Mouse (Mus musculus): ENCODE data around the gene Zkscan14. TPM values are rescaled to one million over a fixed set of nuclear protein-coding genes. Genes with fewer than 3 reads are reported as not detected.
A peak's percentile ranks its signal among the peaks of the same experiment; 100 is the strongest.

Zkscan14 gene
- total and polyA plus RNA-seq, 2 experiments from 2014 or later = 6.3 to 9.8 TPM

DNA sequence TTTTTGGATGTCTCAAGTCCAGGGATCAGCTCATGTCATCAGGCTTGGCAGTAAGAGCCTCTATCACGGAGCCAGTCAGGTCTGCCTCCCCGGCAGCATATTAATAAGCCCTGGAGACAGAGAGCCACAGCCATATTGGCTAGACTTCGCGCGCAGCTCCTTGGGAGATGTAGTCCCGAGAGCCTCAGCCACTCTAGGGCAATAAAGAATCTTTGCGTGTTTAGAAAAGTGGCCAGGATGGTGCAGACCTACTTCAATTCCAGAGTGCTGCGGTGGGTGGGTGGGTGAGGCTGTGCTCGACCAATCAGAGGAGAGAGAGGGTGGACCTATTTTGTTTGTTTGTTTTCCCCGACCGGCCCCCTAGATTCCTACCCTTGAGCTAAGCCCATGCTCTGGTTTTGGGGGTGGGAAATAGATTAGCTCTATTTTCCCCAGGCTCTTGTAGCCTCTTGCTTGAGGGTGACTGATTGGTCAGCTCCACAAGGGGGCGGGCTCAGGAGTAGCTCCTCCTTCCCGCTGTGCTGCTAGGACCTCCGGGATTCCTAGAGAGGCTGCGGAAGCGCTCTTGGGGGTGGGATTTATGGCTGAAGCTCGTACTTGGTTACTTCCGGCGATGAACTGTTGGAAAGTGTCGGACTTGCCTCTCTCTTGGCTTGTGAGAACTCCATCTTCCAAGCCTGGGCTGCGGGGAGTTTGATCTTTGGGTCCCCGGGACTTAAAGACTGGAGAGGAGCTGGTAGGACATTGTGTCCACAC, 2.4 kb upstream of the Zkscan14 start, which contains the start of gene Zkscan5:
Gene Zkscan5 (plus strand): TSS at position 627 of the 756 bp plus-strand sequence.
- H3K4me1 ChIP-seq (ENCODE audit: control insufficient read depth, insufficient read depth) = peaks cover 10% of the 10 kb centered on the region; the same call in 1 of the 2 replicates

DNA sequence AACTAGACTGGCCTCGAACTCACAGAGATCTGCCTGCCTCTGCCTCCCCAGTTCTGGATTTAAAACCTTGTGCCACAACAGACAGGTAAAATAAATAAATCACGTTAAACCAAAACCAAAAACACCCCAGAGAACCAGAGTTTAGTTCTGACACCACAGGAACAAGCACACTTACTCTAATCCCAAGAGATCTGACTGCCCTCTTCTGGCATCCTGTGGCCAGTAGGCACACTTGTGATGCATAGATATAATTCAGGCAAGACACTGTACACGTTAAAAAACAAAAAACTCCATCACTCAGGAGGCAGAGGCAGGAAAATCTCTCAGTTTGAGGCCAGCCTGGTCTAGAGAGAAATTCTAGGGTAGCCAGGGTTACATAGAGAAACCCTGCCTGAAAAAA, 778 bp upstream of the Zkscan14 start:
- no peak for ATAC-seq (ENCODE audit: insufficient read depth, low read depth)
- no peak overlapping the region for H3K4me2 ChIP-seq (ENCODE audit: low read depth, low read length)
- H3K4me3 ChIP-seq (ENCODE audit: low read depth, low read length) = no peak overlapping the region
- WGBS = 42% methylated on average over 3 of the region's 3 CpGs
- no peaks in the 10 kb centered on the region for H3K9me3 ChIP-seq (replicated peaks; ENCODE audit: control insufficient read depth, low read length)
- H3K27me3 ChIP-seq (ENCODE audit: control insufficient read depth, insufficient read depth, low read length) = no peaks in the 10 kb centered on the region
- no peak overlapping the region for H3K9ac ChIP-seq (replicated peaks; ENCODE audit: low read depth, low read length)
- peaks cover 10% of the 10 kb centered on the region; the same call in 1 of the 2 replicates for H3K4me1 ChIP-seq (ENCODE audit: control insufficient read depth, insufficient read depth)
- no peak overlapping the region for H3K27ac ChIP-seq (ENCODE audit: low read depth)
- H3K36me3 ChIP-seq (replicated peaks; ENCODE audit: control insufficient read depth, insufficient read depth, low read length) = 0 out of 2 replicates have a peak, but pooled peaks cover 4% of the 10 kb centered on the region
- TF ChIP-seq CTCF (IDR thresholded peaks at IDR 0.05; ENCODE audit: low read depth) (no peak), EP300 (IDR thresholded peaks at IDR 0.05; ENCODE audit: low read depth) (no peak)
- no peak for DNase-seq (ENCODE audit: low spot score)

More for the DNA sequence above, 2.4 kb upstream of the Zkscan14 start, which contains the start of gene Zkscan5:
- H3K36me3 ChIP-seq (replicated peaks; ENCODE audit: control insufficient read depth, insufficient read depth, low read length) = 0 out of 2 replicates have a peak, but pooled peaks cover 3% of the 10 kb centered on the region
- H3K9ac ChIP-seq (replicated peaks; ENCODE audit: low read depth, low read length) = peak within 1 kb of the TSS; percentile 61
- ATAC-seq (ENCODE audit: insufficient read depth, low read depth) (peak; percentile 93), DNase-seq (ENCODE audit: low spot score) (peak; percentile 99)
- H3K4me3 ChIP-seq (ENCODE audit: low read depth, low read length) = peak within 1 kb of the TSS; percentile 57
- no peaks in the 10 kb centered on the region for H3K27me3 ChIP-seq (ENCODE audit: control insufficient read depth, insufficient read depth, low read length)
- peak within 1 kb of the TSS; percentile 93 for H3K27ac ChIP-seq (ENCODE audit: low read depth)
- H3K9me3 ChIP-seq (replicated peaks; ENCODE audit: control insufficient read depth, low read length) = no peaks in the 10 kb centered on the region
- TF ChIP-seq CTCF (IDR thresholded peaks at IDR 0.05; ENCODE audit: low read depth) (peak; percentile 19; the same call in 1 of the 2 replicates), EP300 (IDR thresholded peaks at IDR 0.05; ENCODE audit: low read depth) (peak; percentile 68; the same call in 1 of the 2 replicates)
- H3K4me2 ChIP-seq (ENCODE audit: low read depth, low read length) = peak within 1 kb of the TSS; percentile 81
- WGBS = under 1% methylated on average over 22 of the region's 22 CpGs

DNA sequence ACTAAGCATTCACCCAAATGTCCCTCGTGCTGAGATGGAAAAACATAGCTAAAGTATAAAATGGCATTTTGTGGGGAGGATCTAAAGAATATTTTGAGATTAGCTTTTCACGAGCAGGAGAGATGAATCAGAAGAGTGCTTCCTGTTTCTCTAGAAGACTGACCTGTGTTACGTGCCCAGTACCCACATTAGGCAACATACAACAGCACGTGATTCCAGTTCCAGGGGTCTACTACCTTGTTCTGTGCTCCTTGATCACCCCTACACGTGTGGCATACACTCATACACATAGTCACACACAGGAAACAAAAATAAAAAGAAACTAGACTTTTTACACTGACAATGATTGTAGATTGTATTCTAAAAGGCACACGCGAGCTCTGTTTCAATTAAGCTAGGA, 1.3 kb downstream of the Zkscan14 start:
- Histone ChIP-seq H3K4me3 (ENCODE audit: low read depth, low read length) (peak overlapping the region; percentile 83; the same call in 1 of the 2 replicates), H3K36me3 (replicated peaks; ENCODE audit: control insufficient read depth, insufficient read depth, low read length) (peaks cover 19% of the 10 kb centered on the region), H3K4me2 (ENCODE audit: low read depth, low read length) (peak overlapping the region; percentile 91), H3K27me3 (ENCODE audit: control insufficient read depth, insufficient read depth, low read length) (no peaks in the 10 kb centered on the region), H3K4me1 (ENCODE audit: control insufficient read depth, insufficient read depth) (peaks cover 6% of the 10 kb centered on the region; the same call in 1 of the 2 replicates), H3K27ac (ENCODE audit: low read depth) (no peak overlapping the region), H3K9me3 (replicated peaks; ENCODE audit: control insufficient read depth, low read length) (no peaks in the 10 kb centered on the region), H3K9ac (replicated peaks; ENCODE audit: low read depth, low read length) (no peak overlapping the region)
- no peak for ATAC-seq (ENCODE audit: insufficient read depth, low read depth)
- TF ChIP-seq EP300 (IDR thresholded peaks at IDR 0.05; ENCODE audit: low read depth) (no peak), CTCF (IDR thresholded peaks at IDR 0.05; ENCODE audit: low read depth) (no peak)
- no peak for DNase-seq (ENCODE audit: low spot score)
- WGBS = 68% methylated on average over 7 of the region's 7 CpGs

DNA sequence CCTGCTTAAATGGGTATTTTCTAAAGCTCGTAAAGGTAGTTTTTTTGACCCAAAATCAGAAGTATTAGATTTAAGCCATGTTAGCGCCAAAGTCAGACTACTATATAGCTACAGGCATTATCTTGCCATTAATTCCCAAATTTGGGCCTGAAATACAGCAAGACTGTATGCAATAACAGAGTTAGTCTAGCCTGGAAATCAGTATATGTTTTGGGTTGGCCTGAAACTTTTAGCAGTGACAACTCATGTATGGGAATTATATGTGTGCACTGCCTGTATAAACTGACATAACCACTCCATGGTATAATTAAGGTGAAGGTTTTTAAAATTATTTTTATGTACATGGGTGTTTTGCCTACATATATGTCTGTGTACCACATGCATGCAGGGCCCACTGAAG, 9.7 kb downstream of the Zkscan14 start, which contains the start of gene Atp5j2:
Gene Atp5j2 (minus strand): TSS at position 101 of the 400 bp plus-strand sequence.
- DNase-seq (ENCODE audit: low spot score) (no peak), ATAC-seq (ENCODE audit: insufficient read depth, low read depth) (no peak)
- no peaks in the 10 kb centered on the region for H3K27me3 ChIP-seq (ENCODE audit: control insufficient read depth, insufficient read depth, low read length)
- peaks cover 13% of the 10 kb centered on the region for H3K4me1 ChIP-seq (ENCODE audit: control insufficient read depth, insufficient read depth)
- peak within 1 kb of the TSS; percentile 94 for H3K9ac ChIP-seq (replicated peaks; ENCODE audit: low read depth, low read length)
- H3K27ac ChIP-seq (ENCODE audit: low read depth) = peak within 1 kb of the TSS; percentile 92
- H3K9me3 ChIP-seq (replicated peaks; ENCODE audit: control insufficient read depth, low read length) = no peaks in the 10 kb centered on the region
- H3K4me2 ChIP-seq (ENCODE audit: low read depth, low read length) = peak within 1 kb of the TSS; percentile 86
- no peak for TF ChIP-seq EP300 (IDR thresholded peaks at IDR 0.05; ENCODE audit: low read depth)
- TF ChIP-seq CTCF (IDR thresholded peaks at IDR 0.05; ENCODE audit: low read depth) = no peak
- WGBS = 93% methylated on average over 2 of the region's 2 CpGs
- H3K36me3 ChIP-seq (replicated peaks; ENCODE audit: control insufficient read depth, insufficient read depth, low read length) = peaks cover 38% of the 10 kb centered on the region
- H3K4me3 ChIP-seq (ENCODE audit: low read depth, low read length) = peak within 1 kb of the TSS; percentile 86

DNA sequence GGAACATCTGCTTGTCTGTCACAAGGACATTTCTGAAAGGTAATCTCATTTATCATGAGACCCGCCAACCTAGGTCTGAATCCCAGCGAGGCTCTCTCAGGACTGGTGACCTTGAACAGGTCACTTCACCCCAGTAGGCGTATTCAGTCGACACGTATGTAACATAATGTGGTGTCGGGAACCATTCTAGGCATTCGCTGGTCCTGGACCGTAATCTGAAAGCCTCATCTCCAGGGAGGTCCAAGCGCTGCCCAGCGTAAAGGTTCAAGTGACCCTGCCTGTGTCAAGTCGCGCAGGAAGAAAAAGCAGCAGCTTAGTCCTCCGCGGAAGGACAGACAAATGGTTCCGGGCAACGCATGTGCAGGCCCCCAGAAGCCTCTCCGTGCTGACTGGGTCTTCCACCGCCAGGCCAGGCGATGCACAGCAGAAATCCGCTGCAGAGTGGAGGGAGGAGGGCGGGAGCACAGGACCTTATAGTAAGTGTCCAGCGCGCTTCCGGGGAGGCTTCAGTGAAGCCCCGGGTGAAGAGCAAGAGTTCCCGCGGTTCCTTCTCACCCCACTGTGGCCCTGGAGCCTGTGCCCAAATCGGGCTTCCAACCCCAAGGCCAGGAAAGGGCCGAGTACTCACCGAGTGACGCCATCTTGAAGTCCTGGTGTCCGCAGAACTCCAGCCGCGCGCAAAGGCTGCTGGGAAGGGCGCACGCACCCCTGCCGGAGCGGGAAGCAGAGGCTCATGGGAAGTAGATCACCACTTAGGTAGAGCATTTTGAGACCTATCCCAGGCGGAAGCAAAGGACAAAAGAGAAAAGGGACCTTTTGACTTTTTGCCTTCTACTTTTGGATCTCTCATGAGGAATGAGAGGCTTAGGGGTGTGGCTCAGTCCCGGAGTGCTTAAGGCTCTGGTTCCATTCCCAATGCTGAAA, 10.5 kb downstream of the Zkscan14 start:
- peak overlapping the region; percentile 86 for H3K4me2 ChIP-seq (ENCODE audit: low read depth, low read length)
- H3K4me1 ChIP-seq (ENCODE audit: control insufficient read depth, insufficient read depth) = peaks cover 13% of the 10 kb centered on the region
- H3K27me3 ChIP-seq (ENCODE audit: control insufficient read depth, insufficient read depth, low read length) = no peaks in the 10 kb centered on the region
- ATAC-seq (ENCODE audit: insufficient read depth, low read depth) = peak; percentile 93
- H3K9ac ChIP-seq (replicated peaks; ENCODE audit: low read depth, low read length) = peak overlapping the region; percentile 94
- peak; percentile 96 for DNase-seq (ENCODE audit: low spot score)
- peak overlapping the region; percentile 86 for H3K4me3 ChIP-seq (ENCODE audit: low read depth, low read length)
- peak overlapping the region; percentile 92 for H3K27ac ChIP-seq (ENCODE audit: low read depth)
- no peaks in the 10 kb centered on the region for H3K9me3 ChIP-seq (replicated peaks; ENCODE audit: control insufficient read depth, low read length)
- H3K36me3 ChIP-seq (replicated peaks; ENCODE audit: control insufficient read depth, insufficient read depth, low read length) = peaks cover 41% of the 10 kb centered on the region
- WGBS = 1% methylated on average over 41 of the region's 41 CpGs
- TF ChIP-seq EP300 (IDR thresholded peaks at IDR 0.05; ENCODE audit: low read depth) (no peak), CTCF (IDR thresholded peaks at IDR 0.05; ENCODE audit: low read depth) (no peak)
